ENCODE assay signal across 8 mouse cellular contexts in the genomic region with DNA sequence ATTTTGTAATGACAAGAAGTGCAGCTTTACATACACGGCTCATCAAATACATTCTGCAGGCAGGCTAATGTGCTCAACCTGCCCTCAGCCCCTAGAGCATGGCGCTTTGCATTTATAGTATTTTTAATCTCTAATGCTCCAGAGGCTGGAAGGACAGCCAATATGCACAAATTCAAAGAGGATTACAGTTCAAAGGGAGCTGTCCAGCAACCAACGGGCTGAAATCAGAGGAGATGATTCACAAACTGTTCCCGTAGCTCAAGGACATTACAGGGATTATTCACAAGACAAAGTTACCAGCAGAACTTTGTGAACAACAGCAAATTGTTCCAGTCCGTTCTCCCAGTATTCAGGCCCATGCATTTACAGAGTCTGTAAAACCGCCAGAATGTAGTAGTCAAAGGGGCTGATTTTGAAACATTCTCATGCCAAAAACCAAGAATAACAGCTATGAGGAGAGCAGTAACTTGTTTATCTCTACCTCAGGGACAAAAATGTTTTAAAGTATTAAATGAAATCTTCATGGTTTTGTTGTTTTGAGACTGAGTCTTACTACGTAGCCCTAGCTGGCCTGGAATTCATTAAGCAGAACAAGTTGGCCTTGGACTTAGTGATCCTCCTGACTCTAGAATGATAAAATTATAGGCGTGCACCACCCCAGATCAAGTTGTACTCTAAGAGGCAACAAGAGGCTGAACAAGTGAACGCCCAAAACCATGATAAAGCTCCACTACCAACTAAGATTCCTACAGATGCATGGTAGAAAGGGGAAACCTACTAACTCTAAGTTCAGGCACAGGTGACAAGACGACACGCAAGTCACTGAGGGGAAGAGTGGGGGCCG. TPM values are rescaled to one million over a fixed set of nuclear protein-coding genes. Genes with fewer than 3 reads are reported as not detected.
A peak's percentile ranks its signal among the peaks of the same experiment; 100 is the strongest.
DNase-seq lines count a peak whose midpoint lies in the region; ATAC-seq lines count a peak whose summit lies in the region.

No protein-coding gene starts in this region.

- H3K27me3 ChIP-seq in hindbrain, embryonic 15.5 days = peaks cover 4% of the 10 kb centered on the region; the same call in 1 of the 2 replicates
- peaks cover 38% of the 10 kb centered on the region for H3K27me3 ChIP-seq in liver, embryonic 15.5 days

- peaks cover 18% of the 10 kb centered on the region for H3K4me1 ChIP-seq in hindbrain, embryonic 15.5 days (replicated peaks)
- H3K4me1 ChIP-seq in liver, embryonic 15.5 days (replicated peaks) = 0 out of 2 replicates have a peak, but pooled peaks cover 11% of the 10 kb centered on the region

- H3K27ac ChIP-seq in hindbrain, embryonic 15.5 days (replicated peaks) = peak overlapping the region; percentile 74
- no peak overlapping the region for H3K27ac ChIP-seq in liver, embryonic 15.5 days (replicated peaks)

- H3K36me3 ChIP-seq in hindbrain, embryonic 15.5 days = no peaks in the 10 kb centered on the region
- H3K36me3 ChIP-seq in liver, embryonic 15.5 days (replicated peaks) = no peaks in the 10 kb centered on the region

- H3K4me2 ChIP-seq in hindbrain, embryonic 15.5 days = peak overlapping the region; percentile 72
- H3K4me2 ChIP-seq in liver, embryonic 15.5 days = peak overlapping the region; percentile 67

- peak; percentile 13; the same call in 1 of the 2 replicates for ATAC-seq in hindbrain, embryonic 15.5 days (ENCODE audit: low FRiP score, low read depth)
- no peak for ATAC-seq in liver, embryonic 15.5 days (ENCODE audit: insufficient read depth)

- H3K9me3 ChIP-seq in hindbrain, embryonic 15.5 days = no peaks in the 10 kb centered on the region
- no peaks in the 10 kb centered on the region for H3K9me3 ChIP-seq in liver, embryonic 15.5 days (replicated peaks)

- DNase-seq in 416B (ENCODE audit: low read depth) = peak; percentile 14
- DNase-seq in ZHBTc4 (ENCODE audit: low read depth, low spot score) = peak; percentile 54
- DNase-seq in fat pad, adult 2 months (ENCODE audit: extremely low read depth, low read depth, low spot score) = peak; percentile 7
- DNase-seq in ovary, postnatal 14 days (ENCODE audit: low spot score) = peak; percentile 37
- no peak for DNase-seq in left cerebral cortex, postnatal 36 days (ENCODE audit: low spot score in 2 of 2)
- no peak for DNase-seq in gastrocnemius, postnatal 14 days

- peak overlapping the region; percentile 90 for H3K9ac ChIP-seq in hindbrain, embryonic 15.5 days
- no peak overlapping the region for H3K9ac ChIP-seq in liver, embryonic 15.5 days

- intact Hi-C loops in left cerebral cortex, postnatal 36 days (cut with DNase I) = no loop called here
- intact Hi-C loops in gastrocnemius, postnatal 14 days (cut with DNase I; ENCODE audit: low total_unique reads) = no loop called here

- H3K4me3 ChIP-seq in hindbrain, embryonic 15.5 days = peak overlapping the region; percentile 88
- H3K4me3 ChIP-seq in liver, embryonic 15.5 days (replicated peaks) = peak overlapping the region; percentile 50

- WGBS in hindbrain, embryonic 15.5 days = 20% methylated on average over 12 of the region's 12 CpGs
- 17% methylated on average over 12 of the region's 12 CpGs for WGBS in liver, embryonic 15.5 days (ENCODE audit: insufficient replicate concordance)

RNA-seq across cellular contexts. Expression of a gene that starts 0.6 kb away (rescaled TPM):
- polyA plus RNA-seq in hindbrain, embryonic 15.5 days (2015; fragmentation: Nextera tagmentation; extraction: Ambion mirVana) = 33.2 and 35.6 TPM in 2 replicates
- polyA plus RNA-seq in liver, embryonic 15.5 days (2015; fragmentation: Nextera tagmentation; extraction: Ambion mirVana) = 0.39 and 0.53 TPM in 2 replicates
- 10 to 100 TPM; 63.5 to 69.2 TPM for total RNA-seq in left cerebral cortex, postnatal 36 days (2021)
- 1 to 10 TPM; 1.5 to 1.7 TPM for total RNA-seq in gastrocnemius, postnatal 14 days (2021)

Comparison
In these comparisons a context has a peak if more than half of its experiments do, and no peak if none do; other contexts are left out.
1. DNase-seq: peak in 416B (single experiment), ZHBTc4 (single experiment), fat pad, adult 2 months (single experiment) and ovary, postnatal 14 days (single experiment); none in left cerebral cortex, postnatal 36 days (0 of 2) and gastrocnemius, postnatal 14 days (single experiment).
2. RNA of a gene that starts 0.6 kb away (total RNA-seq): 63.5 to 69.2 TPM in left cerebral cortex, postnatal 36 days; 1.5 to 1.7 TPM in gastrocnemius, postnatal 14 days; every median in the first group is over 10 times any median in the second.